Mouse (Mus musculus): ENCODE measurements around the gene Atxn2. TPM values are rescaled to one million over a fixed set of nuclear protein-coding genes. Genes with fewer than 3 reads are reported as not detected.
A peak's percentile ranks its signal among the peaks of the same experiment; 100 is the strongest.

Gene Atxn2
- polyA plus RNA-seq, 1 experiment from 2014 or later: 46.8 TPM

DNA sequence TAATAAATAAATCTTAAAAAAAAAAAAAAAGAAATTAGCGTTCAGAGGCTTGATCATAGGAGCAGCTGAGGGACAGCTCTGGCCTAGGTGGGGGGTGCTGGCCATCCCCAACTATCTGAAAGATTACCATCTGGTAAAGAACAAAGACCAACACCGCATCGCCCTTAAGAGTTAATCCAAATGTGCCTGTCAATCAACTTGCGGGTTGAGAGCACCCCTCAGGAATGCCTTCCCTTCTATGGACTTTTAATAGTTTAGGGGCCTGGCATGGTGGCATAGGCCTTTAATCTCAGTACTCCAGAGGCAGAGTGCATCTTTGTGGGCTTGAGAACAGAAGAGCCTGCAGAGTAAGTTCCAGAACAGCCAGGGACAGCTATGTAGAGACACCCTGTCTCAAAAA lies 18.2 kb upstream of the Atxn2 start:
- Histone ChIP-seq H3K4me3 (no peak overlapping the region), H3K36me3 (no peaks in the 10 kb centered on the region; the same call in 1 of the 2 replicates), H3K27me3 (ENCODE audit: insufficient read depth, poor library complexity, severe bottlenecking) (no peaks in the 10 kb centered on the region), H3K4me1 (no peaks in the 10 kb centered on the region), H3K27ac (no peak overlapping the region), H3K9me3 (no peaks in the 10 kb centered on the region)
- WGBS: 71% methylated on average over 4 of the region's 4 CpGs
- DNase-seq (ENCODE audit: low spot score): no peak

DNA sequence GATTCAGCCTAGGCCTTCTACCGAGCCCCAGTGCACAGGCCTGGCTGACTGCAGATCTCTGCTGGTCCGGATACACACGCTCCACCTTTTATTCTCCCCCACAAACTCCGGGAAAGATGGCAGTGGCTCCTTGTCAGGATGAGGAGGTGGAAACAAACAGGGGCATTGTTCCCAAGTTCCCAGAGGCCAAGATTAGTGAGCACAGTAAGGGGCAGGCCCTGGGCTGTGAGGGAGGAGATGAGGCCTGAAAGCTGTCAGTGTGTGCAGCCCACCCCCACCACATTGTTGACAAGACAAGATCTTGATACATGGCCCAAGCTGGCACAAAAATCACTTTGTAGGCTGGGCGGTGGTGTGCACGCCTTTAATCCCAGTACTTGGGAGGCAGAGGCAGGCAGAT lies 14.4 kb upstream of the Atxn2 start:
- H3K36me3 ChIP-seq: no peaks in the 10 kb centered on the region
- no peak for DNase-seq (ENCODE audit: low spot score)
- 53% methylated on average over 6 of the region's 6 CpGs for WGBS
- H3K4me1 ChIP-seq: peaks cover 17% of the 10 kb centered on the region
- H3K27me3 ChIP-seq (ENCODE audit: insufficient read depth, poor library complexity, severe bottlenecking): no peaks in the 10 kb centered on the region
- no peak overlapping the region for H3K27ac ChIP-seq
- H3K9me3 ChIP-seq: no peaks in the 10 kb centered on the region
- H3K4me3 ChIP-seq: no peak overlapping the region

DNA sequence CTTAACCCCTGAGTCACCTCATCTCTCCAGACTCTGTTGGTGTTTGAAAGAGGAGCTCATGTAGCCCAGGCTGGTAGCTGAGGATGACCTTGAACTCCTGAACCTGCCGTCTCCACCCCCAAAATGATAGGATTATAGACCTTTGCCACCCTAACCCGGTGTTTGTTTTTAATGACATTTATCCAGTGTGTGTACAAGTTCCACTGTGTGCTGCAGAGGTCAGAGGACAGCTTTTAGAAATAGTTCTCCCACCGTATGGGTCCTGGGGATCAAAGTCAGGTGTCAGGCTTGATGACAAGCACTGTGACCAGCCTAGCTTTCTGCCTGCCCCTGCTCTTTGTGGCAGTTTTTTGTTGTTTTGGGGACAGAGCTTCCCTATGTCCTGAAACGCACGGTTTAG lies 11.2 kb upstream of the Atxn2 start:
- Histone ChIP-seq H3K36me3 (no peaks in the 10 kb centered on the region), H3K4me3 (no peak overlapping the region), H3K27me3 (ENCODE audit: insufficient read depth, poor library complexity, severe bottlenecking) (no peaks in the 10 kb centered on the region), H3K27ac (peak overlapping the region; percentile 90), H3K9me3 (no peaks in the 10 kb centered on the region), H3K4me1 (peaks cover 25% of the 10 kb centered on the region)
- WGBS: 60% methylated on average over 5 of the region's 5 CpGs
- DNase-seq (ENCODE audit: low spot score): no peak

DNA sequence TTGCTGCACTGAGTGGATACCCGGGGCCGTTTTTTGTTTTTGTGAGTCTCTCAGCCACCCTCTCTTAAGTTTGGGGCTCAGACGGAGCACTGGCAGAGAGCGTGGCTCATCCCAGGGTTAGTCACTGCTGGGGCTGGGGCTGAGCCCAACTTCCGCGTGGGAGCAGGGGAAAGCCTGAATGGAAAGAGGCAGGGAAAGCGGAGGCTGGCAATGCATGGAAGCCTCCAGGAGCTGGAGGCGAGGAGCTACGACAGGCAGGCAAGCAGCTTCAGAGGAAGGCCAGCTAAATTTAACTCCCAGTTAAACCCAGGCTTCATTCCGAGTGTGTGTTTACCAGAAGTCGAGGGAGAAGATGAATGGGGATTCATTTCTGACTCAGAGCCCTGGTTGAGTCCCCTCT lies 10.6 kb upstream of the Atxn2 start:
- Histone ChIP-seq H3K27ac (peak overlapping the region; percentile 90), H3K36me3 (no peaks in the 10 kb centered on the region), H3K27me3 (ENCODE audit: insufficient read depth, poor library complexity, severe bottlenecking) (no peaks in the 10 kb centered on the region), H3K9me3 (no peaks in the 10 kb centered on the region), H3K4me1 (peaks cover 30% of the 10 kb centered on the region), H3K4me3 (peak overlapping the region; percentile 31; the same call in 1 of the 2 replicates)
- WGBS: 17% methylated on average over 11 of the region's 11 CpGs
- no peak for DNase-seq (ENCODE audit: low spot score)

DNA sequence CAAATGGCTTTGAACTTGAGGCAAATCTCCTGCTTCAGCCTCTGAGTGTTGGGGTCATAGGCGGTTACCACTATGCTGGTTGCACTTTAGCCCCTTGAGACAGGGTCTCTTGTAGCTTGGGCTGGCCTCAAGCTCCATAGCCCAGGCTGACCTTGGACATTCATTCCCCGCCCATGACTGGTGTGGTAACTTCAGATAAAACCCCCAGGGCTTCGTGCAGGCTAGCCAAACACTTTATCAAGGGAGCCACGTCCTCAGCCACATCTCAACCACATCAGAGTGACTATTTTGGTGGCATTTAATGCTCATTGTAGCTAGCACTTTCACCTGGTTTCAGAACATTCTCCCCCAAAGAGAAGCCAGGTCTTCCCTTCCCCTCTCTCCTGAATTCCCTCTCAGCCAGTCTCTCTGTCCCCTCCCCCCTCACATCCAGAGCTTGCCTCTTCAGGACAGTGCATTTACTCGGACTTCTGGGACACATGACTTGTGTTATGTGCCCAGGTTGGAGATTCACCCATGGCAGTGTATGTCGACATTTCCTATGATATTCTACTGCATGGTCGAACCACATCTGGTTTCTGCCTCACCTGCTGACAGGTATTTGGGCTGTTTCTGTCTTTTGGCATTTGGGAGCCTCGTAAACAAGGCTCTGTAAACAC lies 9.9 kb upstream of the Atxn2 start:
- Histone ChIP-seq H3K4me3 (no peak overlapping the region), H3K4me1 (peaks cover 30% of the 10 kb centered on the region), H3K36me3 (no peaks in the 10 kb centered on the region), H3K27me3 (ENCODE audit: insufficient read depth, poor library complexity, severe bottlenecking) (no peaks in the 10 kb centered on the region), H3K9me3 (no peaks in the 10 kb centered on the region), H3K27ac (peak overlapping the region; percentile 54)
- DNase-seq (ENCODE audit: low spot score): peak; percentile 85
- 40% methylated on average over 8 of the region's 8 CpGs for WGBS

GRCm38 (mm10) chr5:121703341-121703740 lies 7.8 kb upstream of the Atxn2 start:
- 77% methylated on average over 1 of the region's 1 CpGs for WGBS
- DNase-seq (ENCODE audit: low spot score): no peak
- Histone ChIP-seq H3K27me3 (ENCODE audit: insufficient read depth, poor library complexity, severe bottlenecking) (no peaks in the 10 kb centered on the region), H3K27ac (no peak overlapping the region), H3K4me3 (no peak overlapping the region), H3K9me3 (no peaks in the 10 kb centered on the region), H3K4me1 (peaks cover 30% of the 10 kb centered on the region), H3K36me3 (no peaks in the 10 kb centered on the region)

DNA sequence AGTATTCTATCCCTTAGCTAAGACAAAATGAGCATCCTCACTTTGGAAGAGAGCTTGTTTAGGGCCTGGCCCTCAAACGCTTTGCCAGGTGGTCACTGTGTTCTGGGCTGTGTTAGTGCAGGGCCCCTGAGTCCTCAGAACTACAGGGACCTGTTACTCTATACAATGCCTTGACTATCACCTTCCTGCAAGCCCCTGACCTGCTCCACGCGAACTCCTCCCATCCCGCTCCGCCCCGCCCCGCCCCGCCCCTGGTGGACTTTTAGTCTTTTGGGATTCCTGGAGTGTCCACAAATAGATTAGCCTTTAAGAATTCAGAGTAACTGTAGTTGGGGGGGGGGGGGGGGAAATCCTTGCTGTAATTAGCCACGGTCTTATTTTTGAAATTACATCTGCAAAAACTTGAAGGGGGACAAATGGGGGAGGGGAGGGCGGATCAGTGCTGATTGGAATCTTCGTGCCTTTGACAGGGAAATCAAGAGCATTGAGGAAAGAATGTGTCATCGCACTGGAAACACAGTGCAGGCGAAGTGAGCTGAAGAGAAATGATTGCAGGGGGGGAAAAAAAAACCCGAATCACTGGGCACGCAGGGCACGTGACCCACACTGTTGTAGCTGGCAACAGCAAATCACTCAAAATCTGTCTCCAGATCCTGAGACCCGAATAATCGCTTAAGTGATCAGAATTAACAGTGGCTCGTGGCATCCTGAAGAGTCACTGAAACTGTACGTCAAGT lies 6.5 kb upstream of the Atxn2 start:
- peak; percentile 80 for DNase-seq (ENCODE audit: low spot score)
- no peaks in the 10 kb centered on the region for H3K27me3 ChIP-seq (ENCODE audit: insufficient read depth, poor library complexity, severe bottlenecking)
- peak overlapping the region; percentile 51 for H3K4me3 ChIP-seq
- H3K36me3 ChIP-seq: no peaks in the 10 kb centered on the region
- H3K9me3 ChIP-seq: no peaks in the 10 kb centered on the region
- H3K27ac ChIP-seq: peak overlapping the region; percentile 59; the same call in 1 of the 2 replicates
- H3K4me1 ChIP-seq: peaks cover 30% of the 10 kb centered on the region
- 6% methylated on average over 20 of the region's 20 CpGs for WGBS

GRCm38 (mm10) chr5:121710402-121710801 lies 735 bp upstream of the Atxn2 start:
- H3K27me3 ChIP-seq (ENCODE audit: insufficient read depth, poor library complexity, severe bottlenecking): no peaks in the 10 kb centered on the region
- whole genome bisulfite sequencing: 39% methylated on average over 2 of the region's 2 CpGs
- peaks cover 22% of the 10 kb centered on the region for H3K4me1 ChIP-seq
- H3K9me3 ChIP-seq: no peaks in the 10 kb centered on the region
- H3K36me3 ChIP-seq: no peaks in the 10 kb centered on the region
- peak overlapping the region; percentile 93 for H3K4me3 ChIP-seq
- H3K27ac ChIP-seq: peak overlapping the region; percentile 99; the same call in 1 of the 2 replicates
- no peak for DNase-seq (ENCODE audit: low spot score)

GRCm38 (mm10) chr5:121710851-121711173 lies 325 bp upstream of the Atxn2 start:
- peak overlapping the region; percentile 99 for H3K27ac ChIP-seq
- peak overlapping the region; percentile 93 for H3K4me3 ChIP-seq
- no peaks in the 10 kb centered on the region for H3K36me3 ChIP-seq
- H3K4me1 ChIP-seq: peaks cover 26% of the 10 kb centered on the region
- under 1% methylated on average over 12 of the region's 12 CpGs for WGBS
- no peaks in the 10 kb centered on the region for H3K27me3 ChIP-seq (ENCODE audit: insufficient read depth, poor library complexity, severe bottlenecking)
- DNase-seq (ENCODE audit: low spot score): no peak
- no peaks in the 10 kb centered on the region for H3K9me3 ChIP-seq

GRCm38 (mm10) chr5:121711928-121712231 lies 743 bp downstream of the Atxn2 start:
- no peak for DNase-seq (ENCODE audit: low spot score)
- H3K27me3 ChIP-seq (ENCODE audit: insufficient read depth, poor library complexity, severe bottlenecking): no peaks in the 10 kb centered on the region
- 0 out of 2 replicates have a peak, but pooled peaks cover under 1% of the 10 kb centered on the region for H3K36me3 ChIP-seq
- peaks cover 34% of the 10 kb centered on the region for H3K4me1 ChIP-seq
- peak overlapping the region; percentile 99 for H3K27ac ChIP-seq
- H3K4me3 ChIP-seq: peak overlapping the region; percentile 93
- WGBS: 4% methylated on average over 57 of the region's 57 CpGs
- H3K9me3 ChIP-seq: no peaks in the 10 kb centered on the region

DNA sequence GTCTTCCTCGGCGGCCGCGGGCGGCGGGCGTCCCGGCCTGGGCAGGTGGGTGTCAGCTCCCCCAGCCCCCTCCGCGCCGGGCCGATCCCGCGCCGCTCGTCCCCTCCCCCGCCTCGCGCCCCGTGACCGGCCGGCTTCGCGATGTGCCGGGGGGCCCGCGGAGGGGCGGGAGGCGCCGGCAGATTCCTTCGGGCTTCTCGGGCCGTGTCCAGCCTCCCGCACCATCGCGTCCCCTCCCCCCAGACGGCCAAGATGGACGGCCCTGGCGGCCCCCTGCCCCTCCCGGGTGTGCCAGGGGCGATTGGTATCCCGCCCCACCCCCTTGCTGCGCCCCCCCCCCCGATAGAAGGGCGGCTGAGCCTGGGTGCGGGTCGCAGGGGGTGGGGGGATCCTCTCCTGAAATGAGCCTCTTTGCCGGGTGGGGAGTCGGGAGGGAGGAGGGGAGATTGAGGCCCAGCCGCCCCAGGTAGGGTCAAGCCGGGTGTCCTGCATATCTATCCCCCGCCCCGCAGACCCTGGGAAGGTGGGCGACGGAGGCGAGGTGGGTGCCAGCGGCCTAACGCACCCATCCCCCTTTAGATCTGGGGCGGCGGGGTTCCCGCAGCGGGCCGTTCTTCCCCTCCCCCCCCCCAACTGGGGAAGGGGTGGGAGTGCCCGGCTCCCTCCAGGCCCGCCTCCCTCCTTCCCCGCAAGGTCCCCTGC lies 1.2 kb downstream of the Atxn2 start:
- DNase-seq (ENCODE audit: low spot score): peak; percentile 82
- WGBS: under 1% methylated on average over 58 of the region's 66 CpGs
- Histone ChIP-seq H3K9me3 (no peaks in the 10 kb centered on the region), H3K4me3 (peak overlapping the region; percentile 93), H3K27ac (peak overlapping the region; percentile 99), H3K27me3 (ENCODE audit: insufficient read depth, poor library complexity, severe bottlenecking) (no peaks in the 10 kb centered on the region), H3K36me3 (peaks cover 6% of the 10 kb centered on the region), H3K4me1 (peaks cover 34% of the 10 kb centered on the region)

- 0% methylated on average over 27 of the region's 32 CpGs for WGBS
- Histone ChIP-seq H3K27ac (peak overlapping the region; percentile 99), H3K9me3 (no peaks in the 10 kb centered on the region), H3K4me1 (peaks cover 34% of the 10 kb centered on the region), H3K4me3 (peak overlapping the region; percentile 93), H3K27me3 (ENCODE audit: insufficient read depth, poor library complexity, severe bottlenecking) (no peaks in the 10 kb centered on the region), H3K36me3 (peaks cover 12% of the 10 kb centered on the region)
- DNase-seq (ENCODE audit: low spot score): no peak
These were observed 1.9 kb downstream of the Atxn2 start for GRCm38 (mm10) chr5:121712934-121713538.

GRCm38 (mm10) chr5:121714331-121714730 lies 3.2 kb downstream of the Atxn2 start:
- DNase-seq (ENCODE audit: low spot score): no peak
- Histone ChIP-seq H3K27me3 (ENCODE audit: insufficient read depth, poor library complexity, severe bottlenecking) (no peaks in the 10 kb centered on the region), H3K27ac (no peak overlapping the region), H3K36me3 (peaks cover 12% of the 10 kb centered on the region), H3K4me1 (peaks cover 42% of the 10 kb centered on the region), H3K9me3 (no peaks in the 10 kb centered on the region), H3K4me3 (peak overlapping the region; percentile 93)
- WGBS: 67% methylated on average over 1 of the region's 1 CpGs

Measured in heart, embryonic 10.5 days (tissue).